In the genomic region with DNA sequence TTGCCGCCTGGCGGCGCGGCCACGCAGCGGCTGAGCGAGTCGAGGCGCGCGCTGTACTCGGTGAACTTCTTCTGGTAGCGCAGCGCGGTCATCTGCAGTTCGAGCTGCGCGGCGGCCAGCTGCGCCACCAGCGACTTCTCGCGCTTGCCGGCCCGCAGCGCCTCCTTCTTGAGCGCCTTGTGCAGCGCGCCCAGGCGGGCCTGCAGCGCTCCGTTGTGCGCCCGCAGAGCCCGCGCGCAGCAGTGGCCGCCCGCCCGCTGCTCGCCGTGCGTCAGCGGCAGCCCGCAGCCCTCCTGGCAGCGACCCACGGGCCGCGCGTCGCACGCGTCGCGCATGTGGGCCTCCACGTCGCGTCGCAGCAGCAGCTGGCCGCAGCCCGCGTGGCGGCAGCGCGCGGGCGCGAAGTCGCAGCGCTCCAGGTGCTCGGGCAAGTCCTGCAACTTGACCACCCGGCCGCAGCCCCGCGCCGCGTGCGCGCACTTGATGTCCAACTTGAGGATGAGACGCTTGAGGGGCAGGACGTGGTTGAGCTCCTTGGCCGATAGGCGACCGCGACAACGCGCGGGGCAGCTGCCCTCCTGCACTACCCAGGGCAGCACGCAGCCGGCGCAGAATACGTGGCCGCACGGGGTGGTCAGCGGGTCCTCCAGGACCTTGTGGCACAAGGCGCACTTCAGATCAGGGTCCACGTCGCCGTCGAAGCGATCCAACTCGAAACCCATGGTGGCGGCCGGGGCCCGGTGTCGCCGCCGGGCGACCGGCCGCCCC, we compare ENCODE assay signal across 8 mouse cellular contexts. TPM values are rescaled to one million over a fixed set of nuclear protein-coding genes. Genes with fewer than 3 reads are reported as not detected.
DNase-seq lines count a peak whose midpoint lies in the region; ATAC-seq lines count a peak whose summit lies in the region.

Pdzrn3 (minus strand) TSS at position 731 of the 768 bp plus-strand sequence.

- peak within 1 kb of the TSS; percentile 68 for H3K9ac ChIP-seq in intestine, embryonic 15.5 days
- peak within 1 kb of the TSS; percentile 89 for H3K9ac ChIP-seq in limb, embryonic 12.5 days (replicated peaks)
- H3K9ac ChIP-seq in midbrain, embryonic 15.5 days: peak within 1 kb of the TSS; percentile 33
- peak within 1 kb of the TSS; percentile 87 for H3K9ac ChIP-seq in stomach, embryonic 16.5 days (ENCODE audit: low read length)

- no peaks in the 10 kb centered on the region for H3K27me3 ChIP-seq in intestine, embryonic 15.5 days (replicated peaks)
- 0 out of 2 replicates have a peak, but pooled peaks cover 3% of the 10 kb centered on the region for H3K27me3 ChIP-seq in limb, embryonic 12.5 days
- H3K27me3 ChIP-seq in midbrain, embryonic 15.5 days (replicated peaks): peaks cover 31% of the 10 kb centered on the region
- H3K27me3 ChIP-seq in stomach, embryonic 16.5 days (ENCODE audit: control insufficient read depth, insufficient read depth, low read length): no peaks in the 10 kb centered on the region

- peak within 1 kb of the TSS; percentile 77 for H3K4me3 ChIP-seq in intestine, embryonic 15.5 days (replicated peaks)
- peak within 1 kb of the TSS; percentile 74 for H3K4me3 ChIP-seq in limb, embryonic 12.5 days (replicated peaks)
- peak within 1 kb of the TSS; percentile 47 for H3K4me3 ChIP-seq in midbrain, embryonic 15.5 days
- H3K4me3 ChIP-seq in stomach, embryonic 16.5 days (replicated peaks; ENCODE audit: low read length): peak within 1 kb of the TSS; percentile 61

- peak; percentile 10 for DNase-seq in cerebellum, adult 11-12 months
- no peak for DNase-seq in cerebellum, adult 11 months
- peak; percentile 92 for DNase-seq in embryo, embryonic 11 days
- DNase-seq in gonadal fat pad, adult 2 months (ENCODE audit: low read depth): no peak

- no peaks in the 10 kb centered on the region for H3K36me3 ChIP-seq in intestine, embryonic 15.5 days
- peaks cover 6% of the 10 kb centered on the region; the same call in 1 of the 2 replicates for H3K36me3 ChIP-seq in limb, embryonic 12.5 days
- no peaks in the 10 kb centered on the region for H3K36me3 ChIP-seq in midbrain, embryonic 15.5 days (replicated peaks)
- no peaks in the 10 kb centered on the region for H3K36me3 ChIP-seq in stomach, embryonic 16.5 days (ENCODE audit: control insufficient read depth, insufficient read depth, low read length)

- WGBS in intestine, embryonic 15.5 days: under 1% methylated on average over 110 of the region's 111 CpGs
- WGBS in limb, embryonic 12.5 days: 1% methylated on average over 89 of the region's 111 CpGs
- under 1% methylated on average over 94 of the region's 111 CpGs for WGBS in midbrain, embryonic 15.5 days
- under 1% methylated on average over 110 of the region's 111 CpGs for WGBS in stomach, embryonic 16.5 days

- H3K4me2 ChIP-seq in intestine, embryonic 15.5 days (replicated peaks): peak within 1 kb of the TSS; percentile 92
- peak within 1 kb of the TSS; percentile 82 for H3K4me2 ChIP-seq in limb, embryonic 12.5 days
- H3K4me2 ChIP-seq in midbrain, embryonic 15.5 days: peak within 1 kb of the TSS; percentile 96
- peak within 1 kb of the TSS; percentile 91 for H3K4me2 ChIP-seq in stomach, embryonic 16.5 days (ENCODE audit: low read depth, low read length)

- peaks cover 29% of the 10 kb centered on the region for H3K4me1 ChIP-seq in intestine, embryonic 15.5 days (replicated peaks)
- peaks cover 43% of the 10 kb centered on the region for H3K4me1 ChIP-seq in limb, embryonic 12.5 days (replicated peaks)
- peaks cover 28% of the 10 kb centered on the region for H3K4me1 ChIP-seq in midbrain, embryonic 15.5 days
- H3K4me1 ChIP-seq in stomach, embryonic 16.5 days (ENCODE audit: control insufficient read depth, insufficient read depth, low read length): peaks cover 31% of the 10 kb centered on the region

- ATAC-seq in intestine, embryonic 15.5 days: peak; percentile 66
- ATAC-seq in limb, embryonic 12.5 days (ENCODE audit: insufficient number of reproducible peaks, insufficient read depth, low FRiP score, low TSS enrichment, low read depth): peak; percentile 69
- ATAC-seq in midbrain, embryonic 15.5 days (replicated peaks): peak; percentile 82
- ATAC-seq in stomach, embryonic 16.5 days (ENCODE audit: insufficient read depth, low FRiP score): peak; percentile 39

- H3K9me3 ChIP-seq in intestine, embryonic 15.5 days: no peaks in the 10 kb centered on the region
- no peaks in the 10 kb centered on the region for H3K9me3 ChIP-seq in limb, embryonic 12.5 days
- H3K9me3 ChIP-seq in midbrain, embryonic 15.5 days: no peaks in the 10 kb centered on the region
- H3K9me3 ChIP-seq in stomach, embryonic 16.5 days (replicated peaks; ENCODE audit: control insufficient read depth, low read length): no peaks in the 10 kb centered on the region

- peak within 1 kb of the TSS; percentile 95 for H3K27ac ChIP-seq in intestine, embryonic 15.5 days
- peak within 1 kb of the TSS; percentile 97 for H3K27ac ChIP-seq in limb, embryonic 12.5 days
- peak within 1 kb of the TSS; percentile 40; the same call in 1 of the 2 replicates for H3K27ac ChIP-seq in midbrain, embryonic 15.5 days
- peak within 1 kb of the TSS; percentile 91 for H3K27ac ChIP-seq in stomach, embryonic 16.5 days (ENCODE audit: low read length)

RNA-seq across cellular contexts. Expression of gene Pdzrn3, which starts in this region (rescaled TPM):
- 18.1 and 18.2 TPM in 2 replicates for polyA plus RNA-seq in gonadal fat pad, adult 2 months (2012; rRNA removed)
- 10.3 and 10.4 TPM in 2 replicates for polyA plus RNA-seq in intestine, embryonic 15.5 days (2015; fragmentation: Nextera tagmentation; extraction: Ambion mirVana)
- polyA plus RNA-seq in limb, embryonic 12.5 days (2016; fragmentation: Nextera tagmentation; extraction: Ambion mirVana): 10.8 and 14.1 TPM in 2 replicates
- polyA plus RNA-seq in midbrain, embryonic 15.5 days (2015; fragmentation: Nextera tagmentation; extraction: Ambion mirVana): 20.2 and 22.4 TPM in 2 replicates
- 8.3 and 9.1 TPM in 2 replicates for polyA plus RNA-seq in stomach, embryonic 16.5 days (2015; fragmentation: Nextera tagmentation; extraction: Ambion mirVana)

Comparison
In these comparisons a context has a peak if more than half of its experiments do, and no peak if none do; other contexts are left out.
1. DNase-seq: peak in cerebellum, adult 11-12 months (single experiment) and embryo, embryonic 11 days (single experiment); none in cerebellum, adult 11 months (single experiment) and gonadal fat pad, adult 2 months (single experiment).
2. H3K27ac ChIP-seq: peak in every context shown above with its lines; median percentile 97 in limb, embryonic 12.5 days; 95 in intestine, embryonic 15.5 days; 91 in stomach, embryonic 16.5 days; 40 in midbrain, embryonic 15.5 days.
3. H3K9ac ChIP-seq: peak in every context shown above with its lines; median percentile 89 in limb, embryonic 12.5 days; 87 in stomach, embryonic 16.5 days; 68 in intestine, embryonic 15.5 days; 33 in midbrain, embryonic 15.5 days.
4. Peak in every context shown above with its lines, with median percentiles within 50 percentile points of each other: ATAC-seq, H3K4me2 ChIP-seq and H3K4me3 ChIP-seq.